ENCODE assay signal across 8 mouse cellular contexts in the genomic region with DNA sequence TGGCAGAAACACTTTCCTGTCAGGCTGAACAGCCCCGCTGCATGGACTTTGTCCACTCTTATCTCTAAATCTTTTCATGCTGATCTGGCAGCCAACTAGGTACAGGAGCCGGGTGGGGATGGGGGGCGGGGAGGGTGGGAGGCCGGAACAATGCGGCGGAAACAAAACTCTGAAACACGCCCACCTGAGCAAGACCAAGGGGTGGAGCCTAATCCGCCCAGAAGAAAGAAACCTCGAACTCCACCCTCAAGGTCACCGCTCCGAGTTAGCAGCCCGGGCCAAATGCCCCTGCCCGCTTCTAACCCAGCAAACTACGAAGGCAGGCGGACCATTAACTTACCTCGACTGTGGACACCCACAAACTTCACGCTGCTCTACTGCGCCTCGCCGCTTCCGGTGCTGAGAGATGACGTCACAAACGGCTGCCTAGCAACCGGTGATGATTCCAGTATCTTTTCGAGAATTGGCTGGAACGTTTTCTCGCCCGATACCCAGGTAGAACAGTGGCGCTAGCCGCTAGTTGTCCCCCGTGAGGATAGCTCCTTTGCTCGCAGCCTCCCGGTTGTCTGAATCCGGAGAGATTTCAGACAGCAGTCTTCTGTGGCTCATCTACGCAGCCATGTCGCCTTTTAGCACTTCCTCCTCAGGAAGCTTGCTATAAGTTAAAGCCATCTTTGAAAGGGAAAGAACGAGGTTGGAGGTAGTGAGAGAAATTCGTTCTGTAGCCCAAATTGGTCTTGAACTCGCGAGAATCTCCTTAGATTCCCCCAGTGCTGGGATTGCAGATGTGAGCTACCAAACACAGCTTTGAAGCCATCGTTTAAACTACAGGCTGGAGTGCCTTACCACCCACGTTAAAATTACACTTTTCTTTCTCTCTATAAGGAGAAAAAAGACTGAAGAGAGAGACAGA. TPM values are rescaled to one million over a fixed set of nuclear protein-coding genes. Genes with fewer than 3 reads are reported as not detected.
A peak's percentile ranks its signal among the peaks of the same experiment; 100 is the strongest.
DNase-seq lines count a peak whose midpoint lies in the region; ATAC-seq and TF ChIP-seq lines count a peak whose summit lies in the region.

A gene (minus strand): TSS at position 398 of the 913 bp plus-strand sequence.

- CTCF ChIA-PET in Patski (lab: Charles Lee): interaction anchor here (1.2 to 1.6 kb wide), 3 partner anchors 18 to 28 kb away, joined by 3 to 5 read pairs (median 5); a partner anchor contains a TSS

- no peaks in the 10 kb centered on the region for H3K27me3 ChIP-seq in Patski
- H3K27me3 ChIP-seq in hindbrain, embryonic 14.5 days (ENCODE audit: control insufficient read depth, insufficient read depth, low read length): no peaks in the 10 kb centered on the region

- no peaks in the 10 kb centered on the region for H3K9me3 ChIP-seq in hindbrain, embryonic 14.5 days (ENCODE audit: control insufficient read depth, low read length)

- in situ Hi-C loops in Patski (cut with MboI; ENCODE audit: low pct_unique_long_range_greater_than_20kb): no loop called here

- no peaks in the 10 kb centered on the region for H3K36me3 ChIP-seq in hindbrain, embryonic 14.5 days (replicated peaks; ENCODE audit: control insufficient read depth, insufficient read depth)

- POLR2A ChIA-PET in Patski (lab: Charles Lee): interaction anchor here (2.3 kb wide), 1 partner anchor 19 kb away, joined by 10 read pairs; a partner anchor contains a TSS

- peak; percentile 74 for DNase-seq in Patski (ENCODE audit: low read depth, low spot score)
- DNase-seq in cerebellum, postnatal 14 days: peak; percentile 96 to 98
- peak; percentile 94 to 97 for DNase-seq in frontal cortex, postnatal 25 days (ENCODE audit: low spot score in 2 of 2)
- peak; percentile 99 for DNase-seq in hindbrain, embryonic 14.5 days (ENCODE audit: low spot score)
- DNase-seq in layer of hippocampus, postnatal 36 days: peak; percentile 96
- peak; percentile 98 for DNase-seq in lung, postnatal 36 days
- DNase-seq in retina, postnatal 1 day: peak; percentile 96
- peak; percentile 93 to 97 for DNase-seq in urinary bladder, adult 18-20 months (ENCODE audit: low spot score in 2 of 2)

- H3K27ac ChIP-seq in hindbrain, embryonic 14.5 days: peak within 1 kb of the TSS; percentile 94

- H3K4me1 ChIP-seq in hindbrain, embryonic 14.5 days (replicated peaks; ENCODE audit: control insufficient read depth, insufficient read depth, low read length): peaks cover 24% of the 10 kb centered on the region

- H3K4me2 ChIP-seq in hindbrain, embryonic 14.5 days (replicated peaks): peak within 1 kb of the TSS; percentile 88

- peak within 1 kb of the TSS; percentile 48 for H3K4me3 ChIP-seq in hindbrain, embryonic 14.5 days (replicated peaks; ENCODE audit: low read length)

- H3K9ac ChIP-seq in hindbrain, embryonic 14.5 days: peak within 1 kb of the TSS; percentile 66

- no peak for TF ChIP-seq CTCF in Patski (IDR thresholded peaks at IDR 0.05)

- WGBS in hindbrain, embryonic 14.5 days: under 1% methylated on average over 42 of the region's 42 CpGs

- ATAC-seq in Patski: peak; percentile 89
- ATAC-seq in hindbrain, embryonic 14.5 days (ENCODE audit: low FRiP score): peak; percentile 96

RNA-seq across cellular contexts. Expression of the gene that starts here (rescaled TPM):
- polyA plus RNA-seq in Patski (2021): 23.1 TPM
- 40.3 and 42.1 TPM in 2 replicates for polyA plus RNA-seq in hindbrain, embryonic 14.5 days (2014; fragmentation: Nextera tagmentation; extraction: Ambion mirVana)
- total RNA-seq in layer of hippocampus, postnatal 36 days (2021): 10 to 100 TPM; 23.4 to 28.7 TPM

Comparison
In these comparisons a context has a peak if more than half of its experiments do, and no peak if none do; other contexts are left out.
1. Peak in every context shown above with its lines: DNase-seq, ATAC-seq, H3K4me3 ChIP-seq and H3K27ac ChIP-seq.